Mouse (Mus musculus) hindbrain, embryonic 11.5 days (tissue): ENCODE results near the gene Acpp. TPM values are rescaled to one million over a fixed set of nuclear protein-coding genes. Genes with fewer than 3 reads are reported as not detected.
A peak's percentile ranks its signal among the peaks of the same experiment; 100 is the strongest.

Experiments
- ATAC-seq: fragments of 200-750 bp; cut with Nextera tagmentation; 2 replicates; pipeline ENCODE4 v1.8.0; 2017; ENCODE audit warnings: mild to moderate bottlenecking, moderate TSS enrichment, moderate library complexity; ENCODE audit not compliant: low FRiP score
- DNase-seq: peaks from one replicate; pipeline ENCODE4 v3.0.0-alpha.2; 2015; ENCODE audit warnings: low spot score
- H3K27ac ChIP-seq: fragments of 300-500 bp; sonication (generic); 2 replicates; pipeline ENCODE4 v1.5.1; 2014; ENCODE audit warnings: mild to moderate bottlenecking, low read depth, low read length
- H3K27me3 ChIP-seq: fragments of 300-500 bp; sonication (generic); 2 replicates; pipeline ENCODE4 v1.6.1; 2014; ENCODE audit warnings: mild to moderate bottlenecking, low read length, moderate library complexity, mixed read lengths; ENCODE audit not compliant: control insufficient read depth, insufficient read depth
- H3K36me3 ChIP-seq: fragments of 300-500 bp; sonication (generic); 2 replicates; pipeline ENCODE4 v1.6.1; 2014; ENCODE audit warnings: mild to moderate bottlenecking, low read length, moderate library complexity, mixed read lengths; ENCODE audit not compliant: control insufficient read depth, insufficient read depth
- H3K4me1 ChIP-seq: fragments of 300-500 bp; sonication (generic); replicated peaks from 2 replicates; pipeline ENCODE4 v1.6.1; 2014; ENCODE audit warnings: low read length, mixed read lengths; ENCODE audit not compliant: control insufficient read depth, insufficient read depth
- H3K4me2 ChIP-seq: fragments of 300-500 bp; sonication (generic); replicated peaks from 2 replicates; pipeline ENCODE4 v1.6.1; 2014; ENCODE audit warnings: mild to moderate bottlenecking, low read depth, low read length
- H3K4me3 ChIP-seq: fragments of 300-500 bp; sonication (generic); 2 replicates; pipeline ENCODE4 v1.5.1; 2014; ENCODE audit warnings: low read depth, low read length
- H3K9ac ChIP-seq: fragments of 300-500 bp; sonication (generic); 2 replicates; pipeline ENCODE4 v1.6.1; 2014; ENCODE audit warnings: low read depth, low read length
- H3K9me3 ChIP-seq: fragments of 300-500 bp; sonication (generic); 2 replicates; pipeline ENCODE4 v1.6.1; 2016; ENCODE audit warnings: low read length; ENCODE audit not compliant: control insufficient read depth
- WGBS: fragments of 180-500 bp; shearing (Covaris S2); extraction: QIAGEN DNeasy Blood & Tissue Kit; methylation state at CpG from one replicate; pipeline ENCODE4 v1.1.7; 2014; 5-methylcytosine and 5-hydroxymethylcytosine counted together
- polyA plus RNA-seq: library from polyadenylated mRNA; unstranded; fragments of >200 nt; fragmentation: Nextera tagmentation; extraction: Ambion mirVana; gene quantifications from 2 replicates; pipeline ENCODE4 v1.2.1, GENCODE M21; 2014

The Acpp gene
- polyA plus RNA-seq, 1 experiment from 2014 or later: 0.37 TPM

- no peak for DNase-seq
- ATAC-seq: no peak
- Histone ChIP-seq H3K4me3 (no peak overlapping the region), H3K9ac (no peak overlapping the region), H3K36me3 (no peaks in the 10 kb centered on the region), H3K9me3 (no peaks in the 10 kb centered on the region), H3K4me1 (no peaks in the 10 kb centered on the region), H3K4me2 (no peak overlapping the region), H3K27me3 (no peaks in the 10 kb centered on the region), H3K27ac (no peak overlapping the region)
- WGBS: 81% methylated on average over 5 of the region's 5 CpGs
Measured at GRCm38 (mm10) chr9:104281737-104282136, 55.8 kb downstream of the Acpp start.

- no peaks in the 10 kb centered on the region for H3K4me1 ChIP-seq
- DNase-seq: no peak
- H3K4me3 ChIP-seq: no peak overlapping the region
- 92% methylated on average over 8 of the region's 8 CpGs for WGBS
- no peak overlapping the region for H3K4me2 ChIP-seq
- no peaks in the 10 kb centered on the region for H3K27me3 ChIP-seq
- ATAC-seq: no peak
- H3K9me3 ChIP-seq: no peaks in the 10 kb centered on the region
- no peaks in the 10 kb centered on the region for H3K36me3 ChIP-seq
- no peak overlapping the region for H3K27ac ChIP-seq
- no peak overlapping the region for H3K9ac ChIP-seq
Measured at GRCm38 (mm10) chr9:104280725-104281495, 56.6 kb downstream of the Acpp start.

DNA sequence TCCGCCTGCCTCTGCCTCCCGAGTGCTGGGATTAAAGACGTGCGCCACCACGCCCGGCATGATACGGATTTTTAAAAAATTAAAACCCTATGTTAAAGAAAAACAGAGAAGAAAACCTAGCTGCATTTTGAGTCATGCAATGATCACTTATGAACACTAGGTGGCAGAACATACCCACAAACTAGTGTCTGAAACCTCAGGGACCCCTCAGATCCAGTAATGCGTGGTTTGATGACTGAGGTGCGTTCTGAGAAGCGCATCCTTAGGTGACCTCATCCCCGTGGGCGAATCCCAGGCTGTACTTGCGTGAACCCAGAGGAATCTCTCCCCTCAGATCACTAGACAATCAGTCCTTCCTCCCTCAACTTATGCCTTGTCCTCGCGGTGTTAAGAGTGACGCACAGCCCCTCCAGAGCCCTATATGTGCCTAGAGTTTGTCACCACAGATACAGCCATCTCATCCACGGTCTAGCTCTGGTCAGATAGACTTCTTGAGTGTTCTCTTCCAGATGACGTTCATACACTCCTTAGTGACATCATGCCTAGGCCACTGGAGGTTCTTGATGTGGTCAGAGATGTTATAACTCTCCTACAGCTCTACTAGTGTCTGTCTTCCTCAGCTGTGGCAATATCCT lies 59.9 kb downstream of the Acpp start:
- no peaks in the 10 kb centered on the region for H3K4me1 ChIP-seq
- H3K4me2 ChIP-seq: 0 out of 2 replicates have a peak overlapping the region, but pooled peaks have one; percentile 7
- no peak overlapping the region for H3K27ac ChIP-seq
- WGBS: 24% methylated on average over 18 of the region's 18 CpGs
- no peaks in the 10 kb centered on the region for H3K36me3 ChIP-seq
- H3K9me3 ChIP-seq: no peaks in the 10 kb centered on the region
- no peak overlapping the region for H3K4me3 ChIP-seq
- H3K27me3 ChIP-seq: no peaks in the 10 kb centered on the region
- ATAC-seq: peak; percentile 61
- DNase-seq: peak; percentile 62
- H3K9ac ChIP-seq: no peak overlapping the region

- Histone ChIP-seq H3K27me3 (no peaks in the 10 kb centered on the region), H3K4me2 (no peak overlapping the region), H3K4me3 (no peak overlapping the region), H3K9ac (no peak overlapping the region), H3K9me3 (no peaks in the 10 kb centered on the region), H3K36me3 (no peaks in the 10 kb centered on the region), H3K4me1 (no peaks in the 10 kb centered on the region), H3K27ac (no peak overlapping the region)
- ATAC-seq (no peak), DNase-seq (no peak)
- 86% methylated on average over 17 of the region's 17 CpGs for WGBS
Measured at GRCm38 (mm10) chr9:104275084-104275785, 62.3 kb downstream of the Acpp start.

- H3K9ac ChIP-seq: no peak overlapping the region
- H3K4me3 ChIP-seq: no peak overlapping the region
- DNase-seq (no peak), ATAC-seq (no peak)
- H3K27ac ChIP-seq: no peak overlapping the region
- H3K27me3 ChIP-seq: no peaks in the 10 kb centered on the region
- 88% methylated on average over 4 of the region's 4 CpGs for WGBS
- H3K9me3 ChIP-seq: no peaks in the 10 kb centered on the region
- H3K4me1 ChIP-seq: no peaks in the 10 kb centered on the region
- H3K4me2 ChIP-seq: no peak overlapping the region
- no peaks in the 10 kb centered on the region for H3K36me3 ChIP-seq
Measured at GRCm38 (mm10) chr9:104272057-104272456, 65.5 kb downstream of the Acpp start.

GRCm38 (mm10) chr9:104271642-104272041 lies 65.9 kb downstream of the Acpp start:
- Histone ChIP-seq H3K27me3 (no peaks in the 10 kb centered on the region), H3K9ac (no peak overlapping the region), H3K4me2 (no peak overlapping the region), H3K36me3 (no peaks in the 10 kb centered on the region), H3K4me1 (no peaks in the 10 kb centered on the region), H3K4me3 (no peak overlapping the region), H3K27ac (no peak overlapping the region), H3K9me3 (no peaks in the 10 kb centered on the region)
- DNase-seq (no peak), ATAC-seq (no peak)
- 78% methylated on average over 4 of the region's 4 CpGs for WGBS

- no peak overlapping the region for H3K4me2 ChIP-seq
- H3K9me3 ChIP-seq: no peaks in the 10 kb centered on the region
- no peak overlapping the region for H3K27ac ChIP-seq
- H3K4me1 ChIP-seq: no peaks in the 10 kb centered on the region
- WGBS: 72% methylated on average over 3 of the region's 3 CpGs
- no peak for DNase-seq
- H3K4me3 ChIP-seq: no peak overlapping the region
- H3K9ac ChIP-seq: no peak overlapping the region
- ATAC-seq: no peak
- no peaks in the 10 kb centered on the region for H3K36me3 ChIP-seq
- no peaks in the 10 kb centered on the region for H3K27me3 ChIP-seq
Measured at GRCm38 (mm10) chr9:104269944-104270343, 67.6 kb downstream of the Acpp start.

- no peak overlapping the region for H3K4me3 ChIP-seq
- no peak overlapping the region for H3K9ac ChIP-seq
- ATAC-seq (no peak), DNase-seq (no peak)
- H3K27me3 ChIP-seq: no peaks in the 10 kb centered on the region
- H3K9me3 ChIP-seq: no peaks in the 10 kb centered on the region
- H3K4me1 ChIP-seq: no peaks in the 10 kb centered on the region
- no peaks in the 10 kb centered on the region for H3K36me3 ChIP-seq
- H3K27ac ChIP-seq: no peak overlapping the region
- 50% methylated on average over 10 of the region's 10 CpGs for WGBS
- H3K4me2 ChIP-seq: no peak overlapping the region
Measured at GRCm38 (mm10) chr9:104269349-104269871, 68.1 kb downstream of the Acpp start.
